Mouse (Mus musculus) embryonic facial prominence, embryonic 11.5 days (tissue): ENCODE measurements around the gene Sirpa. TPM values are rescaled to one million over a fixed set of nuclear protein-coding genes. Genes with fewer than 3 reads are reported as not detected.

Experiments
- ATAC-seq: fragments of 200-750 bp; cut with Nextera tagmentation; replicated peaks from 2 replicates; pipeline ENCODE4 v1.8.0; 2017; ENCODE audit warnings: low read depth; ENCODE audit not compliant: insufficient number of reproducible peaks, low FRiP score, low TSS enrichment
- DNase-seq: peaks from one replicate; pipeline ENCODE4 v3.0.0-alpha.2; 2015; ENCODE audit warnings: low spot score
- H3K27ac ChIP-seq: fragments of 300-500 bp; sonication (generic); replicated peaks from 2 replicates; pipeline ENCODE4 v1.5.1; 2014; ENCODE audit warnings: mild to moderate bottlenecking, low read depth, low read length, control low read depth
- H3K27me3 ChIP-seq: fragments of 300-500 bp; sonication (generic); 2 replicates; pipeline ENCODE4 v1.6.1; 2014; ENCODE audit warnings: mild to moderate bottlenecking, low read length, moderate library complexity, mixed read lengths; ENCODE audit not compliant: control insufficient read depth, insufficient read depth
- H3K36me3 ChIP-seq: fragments of 300-500 bp; sonication (generic); replicated peaks from 2 replicates; pipeline ENCODE4 v1.6.1; 2014; ENCODE audit warnings: low read depth, mild to moderate bottlenecking, low read length, moderate library complexity, mixed read lengths; ENCODE audit not compliant: control insufficient read depth, insufficient read depth
- H3K4me1 ChIP-seq: fragments of 300-500 bp; sonication (generic); 2 replicates; pipeline ENCODE4 v1.6.1; 2014; ENCODE audit warnings: low read length, mixed read lengths; ENCODE audit not compliant: control insufficient read depth, insufficient read depth
- H3K4me2 ChIP-seq: fragments of 300-500 bp; sonication (generic); 2 replicates; pipeline ENCODE4 v1.6.1; 2014; ENCODE audit warnings: low read depth, mild to moderate bottlenecking, control low read depth, low read length, moderate library complexity
- H3K4me3 ChIP-seq: fragments of 300-500 bp; sonication (generic); 2 replicates; pipeline ENCODE4 v1.5.1; 2014; ENCODE audit warnings: low read depth, low read length, control low read depth
- H3K9ac ChIP-seq: fragments of 300-500 bp; sonication (generic); replicated peaks from 2 replicates; pipeline ENCODE4 v1.6.1; 2014; ENCODE audit warnings: mild to moderate bottlenecking, control low read depth, low read length
- H3K9me3 ChIP-seq: fragments of 300-500 bp; sonication (generic); replicated peaks from 2 replicates; pipeline ENCODE4 v1.6.1; 2016; ENCODE audit warnings: mild to moderate bottlenecking, low read length, inconsistent platforms, mixed read lengths; ENCODE audit not compliant: control insufficient read depth
- WGBS: fragments of 180-500 bp; shearing (Covaris S2); extraction: QIAGEN DNeasy Blood & Tissue Kit; methylation state at CpG from one replicate; pipeline ENCODE4 v1.1.7; 2014; 5-methylcytosine and 5-hydroxymethylcytosine counted together
- polyA plus RNA-seq: library from polyadenylated mRNA; unstranded; fragments of >200 nt; fragmentation: Nextera tagmentation; extraction: Ambion mirVana; gene quantifications from 2 replicates; pipeline ENCODE4 v1.2.1, GENCODE M21; 2014

Sirpa gene
- polyA plus RNA-seq, 1 experiment from 2014 or later, result 21.2 TPM

DNA sequence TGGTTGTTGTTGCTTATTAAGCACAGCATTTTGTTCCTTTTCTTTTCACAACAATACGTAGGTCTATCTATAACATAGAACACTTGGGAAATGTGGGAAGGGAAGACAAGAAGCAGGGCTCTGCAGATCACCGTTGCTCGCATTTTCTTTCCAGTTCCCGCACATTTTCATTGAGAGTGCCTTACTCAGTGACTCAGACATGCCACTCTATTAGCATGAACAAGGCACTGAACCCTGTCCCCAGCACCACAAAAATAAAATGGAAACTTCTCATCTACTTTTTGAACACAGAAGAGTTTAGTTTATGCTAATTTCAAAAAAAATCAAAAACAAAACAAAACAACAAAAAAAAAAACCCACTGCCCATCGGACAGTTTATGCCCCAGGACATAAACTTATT is 34.5 kb downstream of the Sirpa start:
- WGBS, result 91% methylated on average over 5 of the region's 5 CpGs
- no peak overlapping the region for H3K9ac ChIP-seq
- no peak overlapping the region for H3K4me2 ChIP-seq
- no peak overlapping the region for H3K27ac ChIP-seq
- ATAC-seq (no peak), DNase-seq (no peak)
- H3K9me3 ChIP-seq, result no peaks in the 10 kb centered on the region
- H3K36me3 ChIP-seq, result no peaks in the 10 kb centered on the region
- H3K4me1 ChIP-seq, result no peaks in the 10 kb centered on the region
- no peak overlapping the region for H3K4me3 ChIP-seq
- H3K27me3 ChIP-seq, result no peaks in the 10 kb centered on the region

DNA sequence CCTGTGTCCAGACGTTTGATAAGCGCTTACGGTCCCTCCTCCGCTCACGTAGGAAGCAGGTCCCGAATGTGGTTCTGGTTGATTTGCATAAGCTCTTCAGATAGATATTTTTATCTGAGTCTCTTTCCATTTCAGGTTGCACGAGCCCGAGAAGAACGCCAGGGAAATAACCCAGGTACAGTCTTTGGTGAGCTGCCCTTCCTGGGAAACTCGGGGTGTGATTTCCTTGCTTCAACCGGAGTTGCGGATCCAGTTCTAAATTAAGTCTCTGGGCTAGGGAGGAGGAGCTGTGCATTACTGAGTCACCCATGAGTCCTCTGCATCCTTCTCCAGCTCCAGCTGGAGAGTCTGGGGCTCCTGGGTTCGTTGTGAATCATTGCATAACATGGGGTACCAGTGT is 35.2 kb downstream of the Sirpa start:
- H3K36me3 ChIP-seq, result no peaks in the 10 kb centered on the region
- H3K4me3 ChIP-seq, result no peak overlapping the region
- H3K4me2 ChIP-seq, result no peak overlapping the region
- 87% methylated on average over 13 of the region's 13 CpGs for WGBS
- no peaks in the 10 kb centered on the region for H3K27me3 ChIP-seq
- DNase-seq (no peak), ATAC-seq (no peak)
- no peak overlapping the region for H3K9ac ChIP-seq
- no peaks in the 10 kb centered on the region for H3K9me3 ChIP-seq
- H3K27ac ChIP-seq, result no peak overlapping the region
- no peaks in the 10 kb centered on the region for H3K4me1 ChIP-seq

DNA sequence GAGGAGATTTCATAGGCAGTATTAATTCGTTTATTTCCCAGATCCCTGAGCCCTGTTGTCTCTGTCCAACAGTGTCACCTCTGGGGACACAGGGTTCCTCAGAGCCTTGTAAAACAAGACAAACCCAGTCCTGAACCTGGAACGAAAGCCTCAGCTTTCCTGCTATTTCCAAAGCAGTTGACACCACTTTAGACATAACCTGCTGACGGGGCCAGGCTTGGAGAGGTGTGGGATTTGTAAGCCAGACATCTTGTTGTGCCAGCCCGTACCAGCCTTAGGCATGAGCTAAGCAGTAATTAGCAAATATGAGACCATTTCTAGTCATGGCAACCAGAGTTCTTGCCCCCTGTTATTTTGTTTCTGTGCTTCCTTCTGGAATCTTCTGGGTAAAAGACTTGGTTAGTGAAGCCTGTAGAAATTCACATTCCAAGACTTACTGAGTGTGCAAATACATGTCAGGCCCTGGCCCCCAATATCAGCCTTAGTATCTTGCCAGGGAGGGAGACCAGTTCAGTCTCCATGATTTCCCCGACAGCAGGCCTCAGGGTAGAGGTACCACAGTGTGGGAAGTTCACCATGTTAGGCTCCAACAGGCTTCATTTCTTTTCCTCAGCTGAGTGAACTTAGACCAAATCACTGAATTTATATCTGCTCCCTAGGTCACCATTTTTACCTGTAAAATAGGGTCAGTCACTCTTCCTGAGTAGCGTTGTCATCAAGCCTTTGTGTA is 36.0 kb downstream of the Sirpa start:
- Histone ChIP-seq H3K4me2 (no peak overlapping the region), H3K36me3 (no peaks in the 10 kb centered on the region), H3K9me3 (no peaks in the 10 kb centered on the region), H3K9ac (no peak overlapping the region), H3K27me3 (no peaks in the 10 kb centered on the region), H3K4me3 (no peak overlapping the region), H3K4me1 (no peaks in the 10 kb centered on the region), H3K27ac (no peak overlapping the region)
- ATAC-seq (no peak), DNase-seq (no peak)
- WGBS, result 91% methylated on average over 6 of the region's 6 CpGs

DNA sequence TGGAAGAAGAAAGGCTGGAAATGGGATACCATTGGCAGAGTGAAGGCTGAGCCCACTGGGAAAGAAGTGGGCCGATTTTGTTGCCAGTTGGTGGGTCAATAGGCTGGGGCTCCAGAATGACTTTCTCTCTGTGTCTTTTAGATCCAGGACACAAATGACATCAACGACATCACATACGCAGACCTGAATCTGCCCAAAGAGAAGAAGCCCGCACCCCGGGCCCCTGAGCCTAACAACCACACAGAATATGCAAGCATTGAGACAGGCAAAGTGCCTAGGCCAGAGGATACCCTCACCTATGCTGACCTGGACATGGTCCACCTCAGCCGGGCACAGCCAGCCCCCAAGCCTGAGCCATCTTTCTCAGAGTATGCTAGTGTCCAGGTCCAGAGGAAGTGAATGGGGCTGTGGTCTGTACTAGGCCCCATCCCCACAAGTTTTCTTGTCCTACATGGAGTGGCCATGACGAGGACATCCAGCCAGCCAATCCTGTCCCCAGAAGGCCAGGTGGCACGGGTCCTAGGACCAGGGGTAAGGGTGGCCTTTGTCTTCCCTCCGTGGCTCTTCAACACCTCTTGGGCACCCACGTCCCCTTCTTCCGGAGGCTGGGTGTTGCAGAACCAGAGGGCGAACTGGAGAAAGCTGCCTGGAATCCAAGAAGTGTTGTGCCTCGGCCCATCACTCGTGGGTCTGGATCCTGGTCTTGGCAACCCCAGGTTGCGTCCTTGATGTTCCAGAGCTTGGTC is 37.3 kb downstream of the Sirpa start:
- Histone ChIP-seq H3K27me3 (no peaks in the 10 kb centered on the region), H3K9me3 (no peaks in the 10 kb centered on the region), H3K27ac (no peak overlapping the region), H3K4me2 (no peak overlapping the region), H3K36me3 (no peaks in the 10 kb centered on the region), H3K4me3 (no peak overlapping the region), H3K4me1 (no peaks in the 10 kb centered on the region), H3K9ac (no peak overlapping the region)
- no peak for ATAC-seq
- 90% methylated on average over 15 of the region's 15 CpGs for WGBS
- DNase-seq, result no peak

DNA sequence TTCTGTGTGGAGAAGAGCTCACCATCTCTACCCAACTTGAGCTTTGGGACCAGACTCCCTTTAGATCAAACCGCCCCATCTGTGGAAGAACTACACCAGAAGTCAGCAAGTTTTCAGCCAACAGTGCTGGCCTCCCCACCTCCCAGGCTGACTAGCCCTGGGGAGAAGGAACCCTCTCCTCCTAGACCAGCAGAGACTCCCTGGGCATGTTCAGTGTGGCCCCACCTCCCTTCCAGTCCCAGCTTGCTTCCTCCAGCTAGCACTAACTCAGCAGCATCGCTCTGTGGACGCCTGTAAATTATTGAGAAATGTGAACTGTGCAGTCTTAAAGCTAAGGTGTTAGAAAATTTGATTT is 37.9 kb downstream of the Sirpa start:
- no peak overlapping the region for H3K27ac ChIP-seq
- H3K4me2 ChIP-seq, result no peak overlapping the region
- H3K27me3 ChIP-seq, result no peaks in the 10 kb centered on the region
- no peak overlapping the region for H3K4me3 ChIP-seq
- ATAC-seq (no peak), DNase-seq (no peak)
- no peaks in the 10 kb centered on the region for H3K9me3 ChIP-seq
- WGBS, result 94% methylated on average over 3 of the region's 3 CpGs
- no peaks in the 10 kb centered on the region for H3K36me3 ChIP-seq
- no peaks in the 10 kb centered on the region for H3K4me1 ChIP-seq
- H3K9ac ChIP-seq, result no peak overlapping the region

DNA sequence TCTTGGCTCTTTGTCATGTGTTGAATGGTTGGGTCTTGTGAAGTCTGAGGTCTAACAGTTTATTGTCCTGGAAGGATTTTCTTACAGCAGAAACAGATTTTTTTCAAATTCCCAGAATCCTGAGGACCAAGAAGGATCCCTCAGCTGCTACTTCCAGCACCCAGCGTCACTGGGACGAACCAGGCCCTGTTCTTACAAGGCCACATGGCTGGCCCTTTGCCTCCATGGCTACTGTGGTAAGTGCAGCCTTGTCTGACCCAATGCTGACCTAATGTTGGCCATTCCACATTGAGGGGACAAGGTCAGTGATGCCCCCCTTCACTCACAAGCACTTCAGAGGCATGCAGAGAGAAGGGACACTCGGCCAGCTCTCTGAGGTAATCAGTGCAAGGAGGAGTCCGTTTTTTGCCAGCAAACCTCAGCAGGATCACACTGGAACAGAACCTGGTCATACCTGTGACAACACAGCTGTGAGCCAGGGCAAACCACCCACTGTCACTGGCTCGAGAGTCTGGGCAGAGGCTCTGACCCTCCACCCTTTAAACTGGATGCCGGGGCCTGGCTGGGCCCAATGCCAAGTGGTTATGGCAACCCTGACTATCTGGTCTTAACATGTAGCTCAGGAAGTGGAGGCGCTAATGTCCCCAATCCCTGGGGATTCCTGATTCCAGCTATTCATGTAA is 38.5 kb downstream of the Sirpa start:
- Histone ChIP-seq H3K27ac (no peak overlapping the region), H3K9ac (no peak overlapping the region), H3K36me3 (no peaks in the 10 kb centered on the region), H3K4me3 (no peak overlapping the region), H3K4me2 (no peak overlapping the region), H3K27me3 (no peaks in the 10 kb centered on the region), H3K9me3 (no peaks in the 10 kb centered on the region), H3K4me1 (no peaks in the 10 kb centered on the region)
- ATAC-seq, result no peak
- WGBS, result 92% methylated on average over 7 of the region's 7 CpGs
- DNase-seq, result no peak

DNA sequence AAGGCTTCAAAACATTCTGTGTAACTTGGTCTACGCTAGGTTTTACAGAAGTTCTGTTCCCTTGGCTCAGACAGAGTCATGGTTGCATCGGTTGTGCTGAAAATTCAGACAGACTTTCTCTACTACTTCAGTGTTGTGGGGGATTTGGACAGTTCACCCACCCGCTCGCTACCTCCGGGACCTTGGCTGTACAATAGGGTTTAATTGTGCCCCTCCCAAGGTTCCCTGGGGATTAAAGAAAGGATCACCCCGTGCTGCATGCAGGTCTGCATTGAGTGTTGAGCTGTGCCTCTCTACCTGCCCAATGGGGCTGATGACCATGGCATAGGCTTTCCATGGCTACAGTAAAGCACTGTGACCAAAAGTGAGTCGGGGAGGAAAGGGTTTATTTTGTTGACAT is 39.7 kb downstream of the Sirpa start:
- Histone ChIP-seq H3K9me3 (no peaks in the 10 kb centered on the region), H3K4me1 (no peaks in the 10 kb centered on the region), H3K36me3 (no peaks in the 10 kb centered on the region), H3K4me3 (no peak overlapping the region), H3K9ac (no peak overlapping the region), H3K4me2 (no peak overlapping the region), H3K27ac (no peak overlapping the region), H3K27me3 (no peaks in the 10 kb centered on the region)
- no peak for DNase-seq
- WGBS, result 87% methylated on average over 7 of the region's 7 CpGs
- no peak for ATAC-seq
